8 mouse cellular contexts compared by ENCODE assay signal in genomic region chr4:122996618-122997381, GRCm38 (mm10). TPM values are rescaled to one million over a fixed set of nuclear protein-coding genes. Genes with fewer than 3 reads are reported as not detected.
DNase-seq lines count a peak whose midpoint lies in the region; ATAC-seq and TF ChIP-seq lines count a peak whose summit lies in the region.

No protein-coding gene starts in this region.

- H3K36me3 ChIP-seq in kidney, adult 2 months (ENCODE audit: control insufficient read depth, insufficient read depth, low read length): no peaks in the 10 kb centered on the region
- peaks cover 21% of the 10 kb centered on the region for H3K36me3 ChIP-seq in forebrain, embryonic 13.5 days (ENCODE audit: poor library complexity, severe bottlenecking)
- no peaks in the 10 kb centered on the region for H3K36me3 ChIP-seq in intestine, postnatal 0 days (ENCODE audit: control insufficient read depth, insufficient read depth)
- H3K36me3 ChIP-seq in spleen, adult 2 months (ENCODE audit: control insufficient read depth, insufficient read depth, low read length): no peaks in the 10 kb centered on the region

- no peaks in the 10 kb centered on the region for H3K27me3 ChIP-seq in kidney, adult 2 months (replicated peaks; ENCODE audit: control insufficient read depth, insufficient read depth, low read length)
- H3K27me3 ChIP-seq in forebrain, embryonic 13.5 days: no peaks in the 10 kb centered on the region
- no peaks in the 10 kb centered on the region; the same call in 1 of the 2 replicates for H3K27me3 ChIP-seq in intestine, postnatal 0 days (replicated peaks; ENCODE audit: control insufficient read depth, insufficient read depth, low read length)
- peaks cover 15% of the 10 kb centered on the region for H3K27me3 ChIP-seq in spleen, adult 2 months (ENCODE audit: control insufficient read depth, insufficient read depth, low read length)

- peak overlapping the region; percentile 62 for H3K4me3 ChIP-seq in kidney, adult 2 months (ENCODE audit: insufficient read depth, low read depth, low read length)
- peak overlapping the region; percentile 94 for H3K4me3 ChIP-seq in forebrain, embryonic 13.5 days
- peak overlapping the region; percentile 66 for H3K4me3 ChIP-seq in intestine, postnatal 0 days (ENCODE audit: low read depth, low read length)
- H3K4me3 ChIP-seq in spleen, adult 2 months (ENCODE audit: extremely low read depth, insufficient read depth, insufficient read length): peak overlapping the region; percentile 52; the same call in 1 of the 2 replicates

- peak overlapping the region; percentile 84 for H3K4me2 ChIP-seq in forebrain, embryonic 13.5 days
- peak overlapping the region; percentile 100 for H3K4me2 ChIP-seq in intestine, postnatal 0 days (replicated peaks; ENCODE audit: low read depth)

- DNase-seq in kidney, adult 2 months: peak; percentile 18
- DNase-seq in kidney, adult 11 months: no peak
- peak; percentile 49 for DNase-seq in MN1 (ENCODE audit: low spot score)
- peak; percentile 29 for DNase-seq in lung, postnatal 25 days (ENCODE audit: low spot score)
- DNase-seq in spleen, adult 2 months (ENCODE audit: low read depth in 1 of 2, low spot score in 2 of 2): no peak
- no peak for DNase-seq in gastrocnemius, adult 18-20 months (ENCODE audit: low spot score)

- TF ChIP-seq POLR2A in kidney, adult 2 months (IDR thresholded peaks at IDR 0.05; ENCODE audit: low read depth, low read length): no peak
- TF ChIP-seq POLR2A in spleen, adult 2 months (IDR thresholded peaks at IDR 0.05; ENCODE audit: low read depth, low read length): no peak

- no peaks in the 10 kb centered on the region for H3K4me1 ChIP-seq in kidney, adult 2 months (ENCODE audit: control insufficient read depth, insufficient read depth, low read length)
- H3K4me1 ChIP-seq in forebrain, embryonic 13.5 days: peaks cover 56% of the 10 kb centered on the region
- H3K4me1 ChIP-seq in intestine, postnatal 0 days (replicated peaks; ENCODE audit: control insufficient read depth, insufficient read depth, low read length): no peaks in the 10 kb centered on the region
- peaks cover 12% of the 10 kb centered on the region for H3K4me1 ChIP-seq in spleen, adult 2 months (ENCODE audit: control insufficient read depth, insufficient read depth, insufficient read length)

- H3K9me3 ChIP-seq in forebrain, embryonic 13.5 days (replicated peaks): no peaks in the 10 kb centered on the region
- H3K9me3 ChIP-seq in intestine, postnatal 0 days (ENCODE audit: control insufficient read depth): no peaks in the 10 kb centered on the region

- ATAC-seq in forebrain, embryonic 13.5 days: no peak; the same call in none of the 2 replicates
- ATAC-seq in intestine, postnatal 0 days: peak; percentile 19; the same call in 1 of the 2 replicates

- H3K27ac ChIP-seq in kidney, adult 2 months (ENCODE audit: insufficient read depth, low read depth, low read length): no peak overlapping the region
- H3K27ac ChIP-seq in forebrain, embryonic 13.5 days: peak overlapping the region; percentile 96
- no peak overlapping the region for H3K27ac ChIP-seq in intestine, postnatal 0 days (ENCODE audit: low read depth, low read length)
- no peak overlapping the region for H3K27ac ChIP-seq in spleen, adult 2 months (ENCODE audit: insufficient read depth, low read length)

- 0 out of 2 replicates have a peak, but pooled peaks have one; percentile 8 for TF ChIP-seq CTCF in kidney, adult 2 months (conservative IDR thresholded peaks at IDR 0.05; ENCODE audit: insufficient read depth, insufficient read length, low read depth, low read length)
- TF ChIP-seq CTCF in intestine, postnatal 0 days (IDR thresholded peaks at IDR 0.05; ENCODE audit: low read depth): peak; percentile 51
- no peak for TF ChIP-seq CTCF in spleen, adult 2 months (IDR thresholded peaks at IDR 0.05; ENCODE audit: extremely low read depth, insufficient read depth, insufficient read length, insufficient replicate concordance)

- 2% methylated on average over 47 of the region's 47 CpGs for WGBS in kidney, adult 2 months
- WGBS in forebrain, embryonic 13.5 days: under 1% methylated on average over 47 of the region's 47 CpGs
- 2% methylated on average over 47 of the region's 47 CpGs for WGBS in intestine, postnatal 0 days
- 2% methylated on average over 47 of the region's 47 CpGs for WGBS in spleen, adult 2 months

- peak overlapping the region; percentile 98 for H3K9ac ChIP-seq in forebrain, embryonic 13.5 days
- peak overlapping the region; percentile 64 for H3K9ac ChIP-seq in intestine, postnatal 0 days (ENCODE audit: low read depth, low read length)

RNA-seq across cellular contexts. Expression of gene Mycl, which starts 1.3 kb away (rescaled TPM):
- polyA plus RNA-seq in kidney, adult 2 months (2012; rRNA removed): 1.5 and 1.6 TPM in 2 replicates
- polyA plus RNA-seq in forebrain, embryonic 13.5 days (2015; fragmentation: Nextera tagmentation; extraction: Ambion mirVana): 59.3 and 63.3 TPM in 2 replicates
- 2.5 and 2.9 TPM in 2 replicates for polyA plus RNA-seq in intestine, postnatal 0 days (2015; fragmentation: Nextera tagmentation; extraction: Ambion mirVana)
- 7.3 and 7.6 TPM in 2 replicates for polyA plus RNA-seq in spleen, adult 2 months (2012; rRNA removed)
- under 1 TPM; 0.12 to 0.64 TPM for total RNA-seq in gastrocnemius, adult 18-20 months (2021)

RNA-seq across cellular contexts. Expression of gene Trit1, which starts 19.6 kb away (rescaled TPM):
- polyA plus RNA-seq in kidney, adult 2 months (2012; rRNA removed): 4.7 and 5.1 TPM in 2 replicates
- polyA plus RNA-seq in forebrain, embryonic 13.5 days (2015; fragmentation: Nextera tagmentation; extraction: Ambion mirVana): 26.0 and 31.9 TPM in 2 replicates
- 5.6 and 5.8 TPM in 2 replicates for polyA plus RNA-seq in intestine, postnatal 0 days (2015; fragmentation: Nextera tagmentation; extraction: Ambion mirVana)
- polyA plus RNA-seq in spleen, adult 2 months (2012; rRNA removed): 5.0 and 6.5 TPM in 2 replicates
- 1 to 10 TPM; 6.5 to 6.8 TPM for total RNA-seq in gastrocnemius, adult 18-20 months (2021)

RNA-seq across cellular contexts. Expression of gene Mfsd2a, which starts 35.8 kb away (rescaled TPM):
- polyA plus RNA-seq in kidney, adult 2 months (2012; rRNA removed): 27.6 and 43.9 TPM in 2 replicates
- 26.7 and 28.2 TPM in 2 replicates for polyA plus RNA-seq in forebrain, embryonic 13.5 days (2015; fragmentation: Nextera tagmentation; extraction: Ambion mirVana)
- polyA plus RNA-seq in intestine, postnatal 0 days (2015; fragmentation: Nextera tagmentation; extraction: Ambion mirVana): 189 and 247 TPM in 2 replicates
- polyA plus RNA-seq in spleen, adult 2 months (2012; rRNA removed): 0.82 and 1.3 TPM in 2 replicates
- total RNA-seq in gastrocnemius, adult 18-20 months (2021): under 1 TPM; 0.39 to 0.81 TPM

Comparison
In these comparisons a context has a peak if more than half of its experiments do, and no peak if none do; other contexts are left out.
1. DNase-seq: peak in kidney, adult 2 months (single experiment), MN1 (single experiment) and lung, postnatal 25 days (single experiment); none in kidney, adult 11 months (single experiment), spleen, adult 2 months (0 of 2) and gastrocnemius, adult 18-20 months (single experiment).
2. RNA of gene Mfsd2a, which starts 35.8 kb away (polyA plus RNA-seq): 189 to 247 TPM in intestine, postnatal 0 days, 27.6 to 43.9 TPM in kidney, adult 2 months and 26.7 to 28.2 TPM in forebrain, embryonic 13.5 days; 0.82 to 1.3 TPM in spleen, adult 2 months; every median in the first group is over 10 times any median in the second.
3. Peak in every context shown above with its lines, with median percentiles within 50 percentile points of each other: H3K4me3 ChIP-seq.